Mouse (Mus musculus) heart, postnatal 10 days (tissue): ENCODE data around the gene Apol6. TPM values are rescaled to one million over a fixed set of nuclear protein-coding genes. Genes with fewer than 3 reads are reported as not detected.

Experiments
- DNase-seq, 2 experiments: peaks; one replicate each; pipeline ENCODE4 v3.0.0; 2021
- intact Hi-C: fragments of 180-260 bp; cut with DNase I; formaldehyde crosslinking; loops from one replicate; pipeline ENCODE4 v1.15.1; 2025
- total RNA-seq, 2 experiments: library from RNA; stranded (reverse); gene quantifications; 2 replicates each; pipeline ENCODE4 v1.2.3; 2021

Apol6 gene
- 1 to 10 TPM; 1.6 to 1.7 TPM for total RNA-seq

DNA sequence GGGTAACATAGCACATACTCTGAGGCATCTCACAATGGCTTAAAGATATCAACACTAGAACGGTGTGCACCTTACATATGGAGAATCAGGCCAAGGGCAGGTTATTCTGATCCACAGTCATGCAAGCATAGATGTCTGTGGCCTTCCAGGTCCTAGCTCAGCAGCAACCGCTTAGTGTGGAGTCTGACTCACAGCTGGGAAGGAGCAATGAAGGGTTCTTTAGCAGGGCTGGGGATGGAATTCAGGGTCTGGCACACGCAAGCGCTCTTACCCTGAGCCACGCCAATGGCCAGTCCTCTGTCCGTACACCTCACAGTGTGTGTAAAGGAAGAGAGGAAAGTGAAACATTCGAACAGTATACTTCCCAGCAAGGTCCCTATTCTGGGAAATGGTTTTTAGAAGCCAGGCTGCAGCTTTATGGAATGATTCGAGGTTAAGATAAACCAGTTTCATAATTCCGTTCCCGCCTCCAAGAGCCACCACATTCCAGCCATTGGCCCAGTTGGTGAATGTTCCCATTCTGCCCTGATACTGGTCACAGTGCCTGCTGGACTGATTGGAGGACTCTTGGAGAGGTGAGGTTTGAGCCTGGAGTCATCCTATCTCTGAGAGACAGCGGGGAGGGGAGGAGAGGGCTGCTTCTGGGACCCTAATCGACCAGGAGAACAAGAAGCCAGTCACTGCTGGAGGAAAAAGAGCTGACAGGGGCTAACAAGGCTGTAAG, at the start of gene Apol6:
Gene Apol6, plus strand, starts transcription at position 133 of the 724 bp plus-strand sequence.
- no peak for DNase-seq
- intact Hi-C loops, result no loop called here

DNA sequence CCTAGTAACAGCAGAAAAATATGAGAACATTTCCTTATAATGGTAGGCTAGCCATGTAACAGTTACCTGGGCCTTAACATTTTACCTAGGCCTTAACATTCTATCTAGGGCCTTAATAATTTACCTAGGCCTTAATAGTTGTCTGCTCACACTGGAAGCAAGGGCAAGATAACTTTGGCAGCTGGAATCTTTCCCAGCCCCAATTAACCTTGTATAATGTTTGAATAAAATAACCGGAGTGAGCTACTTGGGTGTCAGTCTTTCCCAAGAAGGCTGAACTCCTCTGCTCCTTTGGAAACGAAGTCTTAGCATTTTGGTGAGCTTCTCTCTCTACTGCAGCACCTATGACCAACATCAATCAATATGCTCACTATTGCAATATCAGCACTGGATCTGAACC, 46.5 kb upstream of the Apol6 start:
- DNase-seq, result no peak
- intact Hi-C loops, result loop anchor here (2.0 kb wide), 1 partner anchor 15 kb away; no protein-coding TSS in a partner anchor

DNA sequence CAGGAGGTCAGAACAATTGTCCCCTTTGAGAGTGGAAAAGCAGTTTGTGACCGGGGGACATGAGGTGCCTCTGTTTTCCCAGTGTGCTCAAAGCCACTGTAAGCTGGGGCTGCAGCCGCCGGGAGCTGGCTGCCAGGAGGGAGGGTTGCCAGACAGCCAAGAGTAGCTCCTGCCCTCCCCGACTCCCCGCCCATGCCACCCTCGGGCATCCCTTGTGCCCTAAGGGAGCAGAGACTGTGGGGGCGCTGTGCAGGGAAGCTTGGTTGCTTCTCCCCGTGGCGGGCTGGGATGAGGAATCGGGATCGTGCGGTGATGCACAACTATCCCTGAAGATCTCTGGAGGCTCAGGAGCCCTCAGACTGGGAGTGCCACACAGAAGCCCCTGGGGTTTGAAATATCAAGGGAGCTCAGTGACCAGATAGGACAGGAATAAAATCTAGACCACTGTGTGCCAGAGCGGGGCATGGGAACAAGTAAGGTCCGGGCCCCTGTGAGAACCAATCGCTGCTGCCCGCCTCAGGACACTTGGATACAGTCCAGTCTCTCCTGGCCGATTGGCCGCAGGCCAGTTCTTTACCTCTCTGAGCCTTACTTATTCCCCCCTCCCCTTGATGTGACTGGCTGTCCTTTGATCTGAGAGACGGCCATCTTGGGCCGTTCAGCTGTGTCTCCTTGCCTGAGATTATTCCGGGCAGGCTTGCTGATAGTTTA, 45.5 kb upstream of the Apol6 start:
- peak; percentile 75 to 81 for DNase-seq
- intact Hi-C loops, result loop anchor here (2.0 kb wide), 1 partner anchor 16 kb away; no protein-coding TSS in a partner anchor

DNA sequence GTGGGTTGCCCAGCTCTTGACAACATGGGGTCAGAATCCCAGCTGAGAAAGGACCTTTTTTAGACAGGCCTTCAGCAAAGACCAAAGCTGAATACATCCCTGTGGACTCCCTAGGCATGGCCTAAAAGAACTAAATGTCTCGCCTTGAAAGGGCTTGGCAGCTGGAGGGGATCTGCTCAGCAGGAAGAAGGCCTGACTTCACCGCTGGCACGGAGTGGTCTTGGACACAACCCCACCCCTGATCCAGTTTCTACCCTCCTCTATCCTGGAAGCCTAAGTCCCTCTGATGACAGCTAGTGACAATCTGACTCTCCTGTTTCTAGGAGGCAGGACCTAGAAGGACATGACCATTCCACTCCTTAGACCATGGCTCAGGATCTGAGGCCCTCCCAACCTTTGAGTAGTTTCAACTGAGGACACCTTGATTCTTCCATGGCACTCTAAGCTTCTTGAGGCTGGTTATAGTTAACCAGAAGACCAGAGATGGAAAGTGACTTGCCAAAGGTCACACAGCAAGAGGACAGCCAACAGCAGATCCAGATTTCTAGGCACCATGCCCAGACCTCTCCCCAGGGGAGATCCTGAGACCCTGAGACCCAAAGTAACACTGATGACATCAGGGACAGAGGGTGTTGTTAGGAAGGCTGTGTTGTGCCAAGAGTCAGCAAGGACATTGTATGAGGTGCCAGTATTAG, 41.2 kb upstream of the Apol6 start:
- peak; percentile 46 to 58 for DNase-seq

DNA sequence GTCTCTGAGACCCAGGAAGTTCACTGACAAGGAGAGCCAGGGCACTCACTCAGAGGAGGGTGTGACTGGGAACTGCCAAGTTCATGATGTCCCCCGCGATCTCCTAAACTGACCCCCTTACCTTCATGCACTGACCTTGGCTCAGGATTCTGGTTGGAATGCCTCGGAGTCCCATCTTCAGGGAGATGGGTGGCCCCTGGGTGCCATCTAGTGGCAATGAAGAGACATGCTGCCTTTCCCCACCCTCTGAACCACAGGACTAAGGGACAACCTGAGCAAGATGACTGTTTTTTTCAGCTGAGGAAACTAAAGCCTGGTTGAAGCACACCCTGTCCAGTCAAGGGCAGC, 40.7 kb upstream of the Apol6 start:
- peak; percentile 72 to 80 for DNase-seq
- intact Hi-C loops, result no loop called here

More for the DNA sequence above, 41.2 kb upstream of the Apol6 start:
- intact Hi-C loops, result no loop called here

DNA sequence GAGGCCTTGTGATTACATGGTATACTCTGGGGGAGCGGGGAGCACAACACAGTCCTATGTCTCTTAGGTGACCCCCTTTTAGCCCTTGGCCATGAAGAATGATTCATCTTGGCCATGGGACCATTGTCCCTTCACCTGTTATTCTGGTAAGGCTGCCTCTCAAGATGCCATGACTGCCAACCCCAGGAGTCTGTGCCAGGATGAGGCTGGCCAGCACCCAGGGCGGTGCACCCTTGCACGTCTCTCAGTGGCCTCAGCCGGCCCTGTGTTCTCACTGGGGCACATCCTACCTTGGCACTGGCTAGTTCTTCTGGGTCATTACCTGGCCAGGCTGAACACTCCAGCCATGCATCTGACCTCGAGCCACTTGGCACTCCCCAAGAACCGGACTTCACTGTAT, 35.7 kb upstream of the Apol6 start:
- DNase-seq, result peak; percentile 76 to 87
- intact Hi-C loops, result loop anchor here (5.0 kb wide), 1 partner anchor 37 kb away; no protein-coding TSS in a partner anchor

DNA sequence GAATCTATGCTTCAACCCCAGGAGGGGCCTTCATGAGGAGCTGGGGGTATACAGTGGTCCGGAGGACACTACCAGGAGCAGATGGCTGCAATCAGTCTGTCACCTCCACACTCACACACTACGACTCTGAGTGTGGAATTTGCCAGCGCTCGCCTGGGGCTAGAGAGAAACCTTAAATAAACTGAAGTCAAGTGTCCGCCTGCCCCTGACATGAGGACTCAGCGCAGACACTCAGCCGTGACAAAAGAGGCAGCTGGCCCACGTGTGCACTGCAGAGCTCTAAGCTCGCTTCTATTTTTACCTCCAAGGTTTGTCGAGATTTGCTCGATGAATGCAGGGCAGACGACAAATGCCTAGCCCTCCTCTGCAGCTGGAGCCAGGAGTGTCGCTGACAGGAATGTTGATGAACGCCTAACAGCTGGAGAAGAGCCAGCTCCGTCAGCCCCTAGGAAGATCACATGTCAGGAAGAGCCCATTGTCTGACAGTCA, 30.7 kb upstream of the Apol6 start:
- peak; percentile 90 for DNase-seq
- intact Hi-C loops, result no loop called here

DNA sequence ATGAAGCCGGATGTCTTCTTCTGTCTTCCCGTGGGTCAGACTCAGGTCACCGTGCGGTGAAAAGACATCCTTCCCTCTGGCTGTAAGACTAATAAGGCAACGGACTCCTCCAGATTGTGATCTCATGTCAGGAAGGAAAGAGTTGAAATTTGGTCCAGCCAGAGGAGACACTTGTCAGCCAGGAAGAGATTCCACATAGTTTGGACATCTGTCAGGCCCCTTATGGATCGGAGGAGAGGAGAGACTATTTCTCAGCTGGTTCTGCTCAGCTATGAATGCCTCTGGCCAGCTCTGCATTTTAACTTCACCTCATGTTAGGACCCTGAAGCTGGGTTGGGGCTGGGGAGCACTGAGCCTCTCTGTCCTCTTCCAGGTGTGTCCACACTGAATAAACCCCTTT, 30.1 kb upstream of the Apol6 start:
- DNase-seq, result peak; percentile 59 to 60
- intact Hi-C loops, result no loop called here

DNA sequence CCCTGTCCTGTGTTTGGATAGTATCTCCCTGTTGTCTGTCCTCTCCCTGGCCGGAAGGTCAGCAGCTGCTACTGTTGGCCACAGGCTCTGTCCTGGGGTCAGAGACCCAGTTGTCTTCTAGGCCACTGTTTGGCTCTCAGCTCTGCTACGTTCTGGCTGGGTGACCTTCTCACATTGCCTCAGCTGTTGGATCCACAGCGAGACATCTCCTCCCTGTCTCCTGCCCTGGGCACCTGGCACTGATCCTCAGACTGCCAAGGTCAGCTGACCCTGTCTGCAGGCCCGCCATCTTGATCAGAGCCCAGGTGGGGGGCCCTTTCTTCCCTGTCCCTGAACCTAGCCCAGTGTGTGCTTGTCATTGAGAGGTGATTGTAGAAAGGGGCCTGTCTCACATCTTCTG, 29.5 kb upstream of the Apol6 start:
- intact Hi-C loops, result no loop called here
- DNase-seq, result peak; percentile 83 to 85

DNA sequence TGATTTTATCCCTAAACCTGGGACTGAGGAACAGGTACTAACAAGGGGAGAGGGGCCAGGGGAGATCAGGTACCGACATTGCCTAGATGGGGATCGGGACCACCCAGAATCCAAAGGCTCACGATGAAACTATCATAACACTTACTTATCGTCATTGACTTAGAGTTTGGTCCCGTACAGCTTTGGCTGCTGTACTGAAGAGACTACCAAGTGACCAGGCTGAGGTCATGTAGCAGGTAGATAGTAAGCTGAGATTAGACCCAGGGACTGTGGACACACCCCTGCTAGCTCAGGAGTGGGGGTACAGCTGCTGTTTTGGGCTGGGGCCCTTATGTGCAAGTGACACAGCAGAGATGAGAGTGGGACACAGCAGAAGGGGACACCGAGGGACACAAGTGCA, 28.0 kb upstream of the Apol6 start:
- intact Hi-C loops, result no loop called here
- DNase-seq, result peak in 1 of 2 experiments; percentile 13

DNA sequence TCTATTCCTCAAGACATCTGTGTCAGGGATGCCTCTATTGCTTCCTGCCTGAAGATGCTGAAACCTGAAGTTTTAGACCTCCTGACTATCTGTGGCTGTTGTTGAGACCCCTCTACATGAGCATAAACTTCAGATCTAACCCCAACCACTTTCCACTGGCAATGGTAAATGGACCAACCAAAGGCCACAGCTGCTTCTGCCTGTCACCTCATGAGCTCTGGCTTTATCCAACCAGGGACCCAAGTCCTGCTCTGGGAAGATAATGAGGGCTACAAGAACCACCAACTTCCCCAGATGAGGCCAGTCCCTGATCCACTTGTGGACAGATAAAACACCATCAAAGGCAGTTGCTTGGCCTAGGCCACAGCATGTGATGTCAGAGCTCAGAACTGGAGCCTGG, 26.6 kb upstream of the Apol6 start:
- DNase-seq, result no peak
- intact Hi-C loops, result no loop called here

DNA sequence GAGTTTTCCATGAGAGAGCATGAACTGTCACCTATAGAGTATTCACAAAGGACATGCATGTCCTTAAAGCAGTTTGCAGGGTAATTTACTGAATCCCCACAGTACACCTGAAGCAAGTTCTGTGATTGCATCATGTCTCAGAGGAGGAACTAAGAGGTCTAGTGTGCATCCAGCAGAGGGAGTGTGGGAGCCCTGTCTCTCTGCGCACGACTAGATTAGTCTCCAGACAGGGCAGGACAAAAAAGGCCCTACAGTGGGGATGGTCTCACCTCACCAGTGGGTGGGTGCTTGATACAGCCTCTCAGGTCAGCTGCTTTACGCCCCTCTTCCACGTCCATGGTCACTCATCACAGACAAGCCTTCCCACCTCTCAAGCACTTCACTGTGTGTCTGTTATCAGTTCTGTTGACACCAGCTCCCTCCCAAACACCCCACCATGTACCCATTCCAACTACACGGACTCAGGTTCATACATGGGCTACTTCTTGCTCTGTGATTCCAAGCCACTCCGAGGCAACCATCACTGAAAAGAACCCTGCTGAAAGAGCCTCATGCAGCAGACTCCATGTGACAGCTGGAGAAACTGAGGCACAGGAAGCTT, 25.7 kb upstream of the Apol6 start:
- DNase-seq, result peak; percentile 67 to 74
- intact Hi-C loops, result no loop called here

DNA sequence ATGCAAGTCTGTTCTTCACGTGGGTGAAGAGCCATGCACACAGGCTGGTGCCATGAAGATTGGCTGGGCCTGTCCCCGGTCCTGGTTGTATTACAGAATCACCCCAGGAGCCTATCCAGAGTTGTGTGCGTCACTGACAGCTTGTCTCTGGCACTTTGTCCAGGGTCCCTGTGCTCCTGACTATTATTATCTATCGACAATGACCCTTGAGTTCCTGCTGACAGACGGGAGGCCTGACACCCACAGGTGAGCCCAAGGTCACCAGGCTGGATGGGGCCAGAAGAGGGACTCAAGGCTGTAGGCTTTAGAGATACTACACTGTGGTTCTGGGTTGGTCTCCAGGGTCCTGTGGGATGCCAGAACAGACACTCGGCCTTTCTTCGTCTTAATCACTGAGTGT, 25.0 kb upstream of the Apol6 start:
- peak; percentile 82 to 86 for DNase-seq
- intact Hi-C loops, result no loop called here

DNA sequence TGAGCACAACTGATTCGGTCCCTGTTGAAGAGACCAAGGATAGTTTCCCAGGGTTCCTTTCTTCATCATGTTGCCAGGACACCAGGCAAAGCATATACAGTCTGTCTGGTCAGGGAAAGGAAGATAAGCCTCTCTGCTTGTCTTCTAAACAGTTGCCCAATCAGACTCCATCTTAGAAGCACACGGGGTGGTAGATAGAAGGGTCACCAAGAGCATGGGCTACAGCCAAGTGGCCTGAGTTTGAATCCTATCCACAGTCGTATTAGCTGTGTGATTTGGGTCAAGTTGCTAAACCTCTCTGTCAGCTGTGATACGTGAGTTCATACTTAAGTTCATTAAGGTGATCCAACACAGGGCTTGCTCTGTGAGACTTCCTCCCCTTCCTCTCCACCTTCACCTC, 24.4 kb upstream of the Apol6 start:
- intact Hi-C loops, result no loop called here
- DNase-seq, result peak in 1 of 2 experiments; percentile 60

DNA sequence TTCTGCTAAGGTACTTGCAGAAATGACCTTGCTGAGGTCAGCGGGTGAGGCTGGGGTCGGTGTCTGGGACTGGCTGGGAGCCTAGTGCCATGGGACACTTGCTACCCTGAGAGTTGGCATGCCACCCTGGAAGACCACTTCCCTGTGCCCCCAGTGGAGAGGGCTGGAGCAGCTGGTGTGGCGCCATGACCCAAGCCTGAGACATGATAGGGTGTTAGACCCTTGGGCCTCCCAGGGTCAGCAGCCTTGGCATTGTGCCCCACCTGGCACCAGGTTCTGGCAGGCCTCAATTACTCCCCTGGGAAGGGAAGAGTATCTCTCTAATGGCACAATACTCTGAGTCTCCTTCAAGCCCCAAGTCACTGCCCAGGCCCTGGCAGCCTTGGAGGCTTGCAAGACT, 23.5 kb upstream of the Apol6 start:
- intact Hi-C loops, result no loop called here
- peak; percentile 79 to 82 for DNase-seq

DNA sequence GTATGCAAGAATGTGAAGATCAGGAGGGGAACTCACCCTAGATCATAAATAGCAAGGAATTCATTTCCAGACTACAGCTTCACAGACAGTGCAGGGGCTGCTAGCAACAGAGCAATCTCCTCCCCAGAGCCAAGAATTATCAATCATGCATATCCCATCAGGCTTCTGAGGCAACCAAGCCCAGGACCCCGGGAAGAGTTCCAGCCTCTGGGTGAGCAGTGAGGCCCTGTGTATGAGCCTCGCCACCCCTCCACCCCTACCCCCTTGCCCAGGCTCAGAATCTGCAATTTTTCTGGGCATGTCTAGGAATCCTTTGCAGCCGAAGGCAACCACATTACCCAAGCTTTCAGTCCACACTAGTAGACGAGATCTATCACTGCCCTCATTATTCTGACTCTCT, 22.7 kb upstream of the Apol6 start:
- peak; percentile 25 to 27 for DNase-seq
- intact Hi-C loops, result no loop called here

DNA sequence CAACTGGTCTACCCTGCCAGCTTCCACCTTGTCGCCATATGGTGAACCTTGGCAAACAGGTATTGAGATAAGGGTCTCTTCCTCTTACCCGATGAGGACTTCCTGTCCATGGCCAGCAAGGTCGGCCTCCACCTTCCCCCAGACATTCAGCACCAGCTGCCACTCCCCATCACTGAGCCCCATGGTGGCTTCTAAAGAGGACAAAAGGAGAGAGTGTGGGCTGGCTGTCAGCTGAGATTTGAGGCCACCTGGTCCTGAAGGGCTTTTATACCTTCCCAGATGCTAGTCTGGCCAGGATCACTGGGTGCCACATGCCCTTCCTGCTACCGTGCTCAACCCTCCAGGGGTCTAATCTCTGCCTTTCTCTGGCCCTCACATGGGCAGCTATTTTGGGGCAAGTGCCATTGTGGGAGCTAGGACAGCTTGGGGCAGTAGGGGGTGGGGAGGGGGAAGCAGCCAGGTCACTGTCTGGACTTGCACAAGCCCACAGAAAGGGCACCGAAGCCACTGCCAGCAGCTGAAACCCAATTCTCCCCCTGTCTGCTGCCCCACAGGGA, 22.1 kb upstream of the Apol6 start:
- DNase-seq, result peak; percentile 82 to 87
- intact Hi-C loops, result no loop called here

DNA sequence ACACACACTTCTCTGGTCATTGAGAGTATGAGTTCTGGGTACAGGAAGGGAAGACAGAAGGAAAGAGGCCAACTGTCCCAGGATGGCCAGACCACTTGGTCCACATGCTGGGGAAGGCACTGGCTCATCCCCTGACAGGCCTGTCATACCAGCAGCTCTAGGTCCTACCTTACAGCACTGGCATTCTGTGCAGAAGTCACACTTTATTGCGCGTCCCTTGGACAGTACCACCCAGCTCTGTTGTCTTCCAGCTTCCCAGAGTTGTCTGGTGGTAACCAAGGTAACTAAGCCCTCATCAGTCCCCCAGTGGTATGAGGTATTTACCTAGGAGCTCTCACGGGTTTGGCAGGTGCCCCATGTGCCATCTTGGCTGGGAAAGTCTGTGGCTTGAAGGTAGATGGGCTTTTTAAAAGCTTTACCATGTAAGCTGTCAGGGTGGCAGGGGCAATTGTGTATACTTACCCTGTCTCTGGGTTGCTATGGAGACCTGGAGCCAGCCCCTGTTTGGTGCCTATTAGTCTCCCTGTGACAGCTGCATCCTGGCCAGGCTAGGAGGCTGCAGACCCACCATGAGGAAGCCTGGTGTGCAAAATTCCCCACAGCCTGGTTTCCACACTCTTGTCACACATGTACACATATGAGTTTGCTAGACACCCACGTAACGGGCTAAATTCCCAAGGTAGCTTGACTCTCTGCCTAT, 18.5 kb upstream of the Apol6 start:
- DNase-seq, result peak in 1 of 2 experiments; percentile 4
- intact Hi-C loops, result loop anchor here (5.0 kb wide), 2 partner anchors 41 to 316 kb away; no protein-coding TSS in a partner anchor

DNA sequence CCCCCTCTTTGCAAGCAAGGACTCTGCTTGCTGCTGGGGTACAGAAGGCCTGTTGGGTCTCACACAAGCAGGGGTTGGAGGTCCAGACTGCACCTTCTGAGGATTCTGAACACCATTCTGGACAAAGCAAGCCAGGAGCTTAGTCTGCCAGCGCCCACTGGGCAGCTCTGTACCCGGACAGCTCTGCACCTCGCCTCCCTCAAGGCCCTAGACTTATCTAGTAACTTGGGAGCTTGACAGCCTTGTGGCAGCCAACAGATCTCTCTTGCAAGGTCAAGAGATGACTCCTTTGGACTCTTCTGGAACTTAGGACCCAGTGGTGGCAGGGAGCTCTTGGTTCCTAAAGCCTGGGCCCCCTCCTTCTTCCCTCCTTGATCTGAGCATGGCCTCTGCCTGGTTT, 17.4 kb upstream of the Apol6 start:
- intact Hi-C loops, result loop anchor here (5.0 kb wide), 2 partner anchors 40 to 315 kb away; no protein-coding TSS in a partner anchor
- DNase-seq, result peak; percentile 32 to 34

DNA sequence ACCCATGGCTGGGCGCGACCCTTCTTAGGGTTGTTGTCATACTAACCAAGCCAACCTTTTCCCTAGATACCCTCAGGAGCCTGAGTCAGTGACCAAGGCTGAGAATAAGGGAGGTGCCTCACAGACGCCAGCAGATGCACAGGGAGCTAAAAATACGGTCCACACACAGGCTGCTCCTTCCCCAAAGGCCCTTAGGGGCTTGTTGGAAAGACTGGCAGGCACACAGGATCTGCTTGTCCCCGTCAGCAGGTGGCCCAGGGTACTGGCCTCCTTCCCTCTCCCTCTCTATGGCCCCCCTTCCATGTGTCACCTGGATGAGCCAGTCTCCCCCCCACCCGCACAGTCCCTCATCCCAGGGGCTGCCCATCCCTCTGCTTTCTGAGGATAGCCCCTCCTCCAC, 16.9 kb upstream of the Apol6 start:
- intact Hi-C loops, result loop anchor here (5.0 kb wide), 2 partner anchors 40 to 315 kb away; no protein-coding TSS in a partner anchor
- peak; percentile 59 to 73 for DNase-seq
